Mouse (Mus musculus) neutrophil, adult 5-6 weeks (primary cell): ENCODE results near the gene Trpm5. TPM values are rescaled to one million over a fixed set of nuclear protein-coding genes. Genes with fewer than 3 reads are reported as not detected.

Experiments
- ATAC-seq: fragments of 151-379, 151-347 bp; 2 replicates; pipeline ENCODE4 v1.8.0; 2017; ENCODE audit warnings: mild to moderate bottlenecking, moderate TSS enrichment; ENCODE audit not compliant: insufficient number of reproducible peaks, poor library complexity, low FRiP score, severe bottlenecking; ENCODE audit errors: extremely low read depth
- total RNA-seq: library from RNA; stranded (forward); fragments of 200-1000 nt; gene quantifications from 2 replicates; pipeline ENCODE4 v1.2.3, GENCODE M21; 2017

The Trpm5 gene
- total RNA-seq, 1 experiment from 2014 or later, result not detected

DNA sequence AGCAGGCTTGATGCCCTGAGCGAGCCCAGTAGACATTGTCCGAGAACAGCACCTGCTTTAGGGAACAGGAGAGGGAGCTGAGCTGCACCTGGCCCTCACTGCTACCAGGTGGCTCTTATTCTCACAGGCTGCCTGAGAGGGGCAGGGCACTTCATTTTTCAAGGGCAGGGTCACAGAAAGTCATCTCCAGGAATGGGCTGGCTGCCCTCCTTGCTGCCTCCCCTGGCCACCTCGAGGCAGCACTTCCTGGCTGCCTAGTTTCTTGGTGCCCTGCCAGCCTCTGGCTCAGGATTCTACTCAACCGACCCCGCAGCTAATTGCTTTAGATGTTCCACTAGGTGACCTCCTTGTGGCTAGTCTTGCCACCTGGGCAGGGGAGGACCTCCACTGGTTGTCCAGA lies 13.8 kb upstream of the Trpm5 start:
- no peak for ATAC-seq

DNA sequence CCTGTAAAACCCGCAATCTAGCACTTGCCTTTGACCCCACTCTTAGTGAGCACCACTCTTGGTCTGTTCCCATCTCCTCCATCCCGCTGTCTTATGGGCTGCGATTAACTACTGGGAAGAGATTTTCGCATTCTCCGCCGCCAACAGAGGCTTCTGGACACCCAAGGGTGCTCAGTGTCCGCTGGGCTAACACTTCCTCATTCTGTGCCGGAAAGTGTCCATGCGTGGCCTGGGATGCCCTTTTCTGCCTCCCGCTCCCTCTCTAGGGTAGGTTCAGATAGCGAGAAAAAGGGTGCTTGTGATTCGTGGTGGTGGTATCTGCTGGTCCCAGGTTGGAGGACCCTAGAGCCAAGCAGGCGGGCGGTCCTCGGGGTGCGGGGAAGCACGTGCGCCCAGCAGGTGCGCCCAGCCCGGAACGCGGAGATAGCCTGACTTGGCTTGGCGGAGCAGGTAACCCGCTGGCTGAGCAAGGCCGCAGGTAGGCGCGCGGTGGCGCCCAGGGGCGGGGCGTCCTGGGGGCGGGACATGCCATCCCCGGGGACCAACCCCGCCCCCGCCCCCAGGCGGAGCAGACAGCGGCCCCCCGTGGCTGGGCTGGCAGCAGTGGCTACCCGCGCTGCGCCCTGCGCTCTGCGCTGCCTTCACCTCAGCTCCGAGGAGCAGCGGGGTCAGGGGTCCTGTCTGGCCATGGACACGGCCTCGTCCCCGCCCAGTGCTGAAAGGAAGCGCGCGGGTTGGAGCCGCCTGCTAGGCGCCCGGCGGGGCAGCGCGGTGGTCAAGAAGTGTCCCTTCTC lies 12.4 kb upstream of the Trpm5 start:
- ATAC-seq, result no peak

DNA sequence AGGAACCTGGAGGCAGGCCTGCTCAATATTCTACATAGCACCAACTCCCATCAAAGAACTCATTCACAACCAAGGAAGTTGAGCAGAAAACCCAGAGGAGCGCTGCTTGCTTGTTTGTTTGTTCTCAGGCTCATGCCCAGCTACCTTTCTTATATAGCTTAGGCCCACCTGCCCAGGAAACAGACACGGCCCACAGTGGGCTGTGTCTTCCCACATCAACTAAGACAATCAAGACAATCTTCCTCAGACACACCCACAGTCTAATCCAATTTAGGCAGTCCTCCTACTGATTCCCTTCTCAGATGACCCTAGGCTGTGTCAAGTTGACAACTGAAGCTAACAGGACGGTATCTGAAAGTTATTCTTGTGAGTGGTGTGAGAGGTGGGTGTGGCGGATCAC lies 11.6 kb upstream of the Trpm5 start, which contains the start of gene Kcnq1:
TSS of gene Kcnq1 (plus strand) at position 301 of the 400 bp plus-strand sequence.
- no peak for ATAC-seq

DNA sequence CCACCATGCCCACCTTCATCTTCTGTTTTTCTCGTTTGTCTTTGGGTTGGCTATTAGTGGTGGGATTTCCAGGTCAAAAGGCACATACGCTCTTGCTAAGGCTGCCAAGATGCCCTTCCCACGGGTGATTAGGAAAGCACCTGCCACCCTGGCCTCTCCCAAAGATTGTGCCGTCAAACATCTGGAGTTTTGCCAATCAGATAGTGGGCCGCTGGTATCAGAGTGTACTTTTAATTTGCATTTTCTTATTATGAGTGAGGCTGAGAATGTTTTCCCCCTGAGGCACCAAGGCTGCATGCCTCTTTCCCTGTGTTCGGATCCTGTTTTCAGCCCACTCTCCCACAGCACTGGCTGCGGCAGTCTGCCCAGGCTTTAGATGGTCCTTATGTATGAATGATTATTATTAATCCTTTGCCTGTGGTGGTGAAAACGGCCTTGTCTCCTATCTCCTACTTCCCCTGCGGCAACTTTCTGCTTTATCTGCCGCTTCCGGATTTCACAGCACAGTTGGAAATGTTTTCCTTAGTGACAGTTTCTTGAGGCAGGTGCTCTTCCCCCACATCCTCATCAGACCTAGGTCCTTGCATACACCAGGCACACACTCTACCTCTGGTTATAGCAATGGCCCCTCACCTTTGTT lies 10.9 kb upstream of the Trpm5 start:
- ATAC-seq, result no peak

DNA sequence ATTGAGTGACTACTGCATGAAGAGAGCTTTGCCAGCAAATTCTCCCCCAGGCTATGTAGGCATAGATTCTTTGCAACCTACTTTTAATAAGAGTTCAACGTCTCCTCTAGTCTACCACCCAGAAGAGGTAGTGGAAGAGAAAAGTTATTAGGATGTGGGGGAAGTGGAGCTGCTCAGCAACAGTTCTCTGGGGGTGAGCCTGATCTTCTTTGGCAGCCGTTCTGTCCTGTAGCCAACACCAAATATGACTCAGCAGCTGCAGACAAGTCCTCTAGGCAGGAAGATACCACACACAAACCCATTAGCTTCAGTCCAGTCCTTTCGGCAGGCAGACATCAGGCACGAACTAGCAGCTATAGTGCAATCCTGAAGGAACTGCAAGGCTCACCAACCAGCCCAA lies 6.3 kb upstream of the Trpm5 start:
- ATAC-seq, result no peak

DNA sequence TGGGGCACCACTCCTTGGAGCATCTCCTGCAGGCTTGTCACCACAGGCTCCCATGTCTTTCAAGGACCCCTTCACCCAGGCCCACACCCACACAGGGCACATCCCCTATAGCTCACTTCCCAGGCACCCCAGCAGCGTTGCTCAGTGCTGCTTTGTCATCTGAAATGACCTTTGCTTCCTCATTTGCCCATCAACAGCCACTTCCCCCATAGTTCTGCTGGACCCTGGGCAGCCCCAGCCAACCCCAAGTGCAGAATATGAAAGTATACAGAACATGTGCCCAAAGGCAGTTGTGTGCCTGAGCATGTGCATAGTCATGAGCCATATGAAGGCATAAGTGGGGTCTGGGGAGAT lies 1.1 kb upstream of the Trpm5 start:
- no peak for ATAC-seq

DNA sequence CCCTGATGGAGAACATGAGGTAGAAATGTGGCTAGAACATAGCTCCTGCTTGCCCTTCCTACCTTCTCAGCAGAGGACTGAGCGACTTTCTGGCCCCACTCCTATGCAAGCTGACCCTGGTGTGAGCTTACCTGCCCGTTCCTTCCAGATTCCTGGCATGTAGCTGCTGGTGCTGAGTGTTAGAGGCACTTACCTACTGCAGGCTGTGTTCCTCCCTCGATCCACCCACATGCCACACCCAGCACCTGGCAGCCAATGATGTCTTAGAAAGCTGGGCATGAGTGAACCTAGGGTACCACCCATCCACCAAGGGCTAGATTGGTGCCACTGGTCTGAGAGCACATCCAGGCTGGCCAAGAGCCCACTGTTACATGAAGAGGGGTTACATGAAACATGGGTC lies 595 bp downstream of the Trpm5 start:
- ATAC-seq, result no peak

DNA sequence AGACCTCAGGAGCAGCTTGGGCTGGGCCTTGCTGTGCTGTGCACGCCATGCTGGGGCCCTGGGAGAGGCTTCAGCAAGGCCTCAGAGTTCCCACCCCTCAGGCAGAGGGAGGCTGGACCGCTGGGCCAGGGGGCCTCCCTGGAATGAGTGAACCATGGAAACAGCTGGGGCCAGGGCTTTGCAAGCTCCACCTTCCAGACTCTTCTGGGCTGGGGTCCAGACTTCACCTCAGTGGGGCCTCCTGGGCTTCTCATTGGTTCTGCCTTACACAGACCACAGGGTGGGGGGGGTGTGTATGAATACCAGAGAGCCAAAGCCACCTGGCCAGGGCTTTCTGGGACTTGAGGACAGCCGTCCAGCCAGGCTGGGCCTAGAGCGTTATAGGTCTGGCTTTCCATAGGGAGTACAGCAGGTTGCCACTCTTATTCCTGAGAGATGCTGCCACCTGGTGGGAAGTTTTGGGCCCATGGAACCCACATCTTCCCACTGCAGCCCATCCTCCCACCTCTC lies 7.3 kb downstream of the Trpm5 start:
- no peak for ATAC-seq

DNA sequence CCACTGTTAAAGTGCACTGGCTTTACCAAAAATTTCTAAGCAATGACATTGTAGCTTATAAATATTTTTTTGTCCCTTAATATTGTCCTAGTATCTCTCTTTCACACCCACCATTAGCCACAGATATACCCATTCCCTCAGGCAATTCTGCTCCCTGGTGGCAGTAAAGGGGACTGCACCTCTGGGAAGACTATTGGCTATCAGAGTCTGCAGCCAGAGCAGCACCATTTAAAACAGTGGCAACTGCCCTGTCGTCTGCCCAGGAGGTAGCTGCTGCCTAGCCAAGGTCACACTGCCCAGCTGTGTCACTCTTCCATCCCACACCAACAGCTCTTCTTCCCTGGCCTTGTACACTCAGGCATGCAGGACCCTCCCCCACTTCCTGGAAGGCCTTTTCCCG lies 8.1 kb downstream of the Trpm5 start:
- peak; percentile 63 for ATAC-seq

DNA sequence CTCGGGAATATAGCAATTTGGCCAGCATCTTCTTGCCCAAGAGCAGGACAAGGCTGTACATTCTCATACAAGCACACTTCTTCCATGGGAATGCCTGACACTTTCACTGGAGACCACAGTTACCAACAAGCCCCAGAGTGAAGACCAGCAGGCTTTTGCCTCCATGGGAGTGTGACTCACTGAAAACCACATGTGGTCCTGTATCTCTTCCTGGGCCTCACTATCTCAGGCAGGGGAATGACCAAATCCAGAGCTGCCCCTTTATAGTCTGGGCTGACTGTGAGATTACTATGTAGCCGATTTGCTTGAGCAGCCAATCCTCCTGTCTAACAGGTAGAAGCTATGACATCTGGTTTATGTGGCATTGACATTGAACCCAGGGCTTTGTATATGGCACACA lies 10.7 kb downstream of the Trpm5 start:
- ATAC-seq, result no peak

DNA sequence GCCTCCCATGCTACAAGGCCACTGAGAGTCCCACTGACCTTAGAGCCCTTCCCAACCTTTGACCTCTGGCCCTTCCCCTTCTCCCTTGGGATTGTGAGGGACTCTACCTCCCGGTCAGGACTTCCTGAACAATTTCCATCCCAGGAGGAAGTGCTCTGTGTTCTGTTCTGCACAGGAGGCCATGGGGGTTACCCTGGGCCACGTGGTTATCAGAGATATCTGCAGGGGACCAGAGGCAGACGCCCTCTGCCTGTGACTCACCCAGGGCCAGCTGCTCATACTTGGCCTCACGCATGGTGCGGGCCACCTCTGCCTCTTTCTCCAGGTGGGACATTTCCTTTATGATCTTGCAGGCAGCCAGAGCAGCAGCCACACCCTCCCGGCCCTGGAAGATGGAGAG lies 12.4 kb downstream of the Trpm5 start:
- no peak for ATAC-seq

DNA sequence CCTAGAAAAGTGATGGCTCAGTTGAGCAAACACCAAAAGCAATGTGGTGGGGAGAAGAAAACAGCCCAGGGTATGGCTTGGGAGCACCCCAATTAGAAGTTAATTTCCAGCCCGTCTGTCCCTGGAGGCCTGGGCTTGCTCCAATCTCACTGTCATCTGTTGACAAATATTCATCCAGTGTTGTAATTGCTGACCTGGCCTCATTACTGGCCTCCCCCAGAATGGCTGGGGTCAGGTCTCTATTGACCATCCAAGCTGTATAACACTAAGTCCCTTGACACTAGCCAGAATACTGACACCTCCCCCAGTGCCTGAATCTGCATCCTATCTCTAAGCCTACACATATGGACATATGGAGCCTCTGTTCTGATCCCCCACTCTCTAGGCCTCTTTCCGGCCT lies 17.1 kb downstream of the Trpm5 start:
- ATAC-seq, result no peak

DNA sequence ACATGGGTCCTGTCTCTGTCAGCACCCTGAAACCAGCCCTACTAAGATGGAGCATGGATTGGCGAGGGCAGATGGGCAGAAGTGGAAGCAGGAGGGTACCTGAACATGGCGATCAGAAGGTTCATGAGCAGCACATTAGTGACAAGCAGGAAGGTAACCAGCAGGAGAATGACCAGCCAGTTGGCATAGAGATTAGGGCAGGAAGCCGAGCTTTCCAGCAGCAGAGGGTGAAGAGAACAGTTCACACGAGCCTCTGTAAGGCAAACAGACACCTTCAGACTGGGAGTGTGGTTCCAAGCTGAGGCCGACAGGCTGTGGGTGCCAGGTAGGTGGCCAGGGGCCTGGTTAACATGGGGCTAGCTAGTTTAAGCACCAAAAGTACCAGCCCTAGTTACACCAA lies 19.0 kb downstream of the Trpm5 start:
- no peak for ATAC-seq

DNA sequence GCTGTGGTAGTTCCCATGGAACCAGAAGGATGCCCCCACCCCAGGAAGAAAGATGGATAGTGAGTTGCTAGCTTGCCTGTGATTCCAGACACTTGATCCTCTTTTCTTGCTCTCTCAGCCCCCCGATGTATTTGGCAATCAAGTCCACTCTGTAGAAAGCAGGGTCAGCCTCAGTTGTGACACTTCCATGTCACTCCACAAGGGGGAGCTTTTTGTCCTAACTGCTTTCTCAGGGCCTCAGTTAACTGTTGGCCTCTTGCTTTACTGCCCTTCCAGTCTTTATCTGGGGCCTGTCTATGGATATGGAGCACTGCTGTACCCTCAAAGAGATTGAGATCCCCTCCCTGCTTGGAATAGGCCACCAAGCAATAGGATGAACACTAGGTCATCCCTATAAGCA lies 21.4 kb downstream of the Trpm5 start:
- no peak for ATAC-seq

DNA sequence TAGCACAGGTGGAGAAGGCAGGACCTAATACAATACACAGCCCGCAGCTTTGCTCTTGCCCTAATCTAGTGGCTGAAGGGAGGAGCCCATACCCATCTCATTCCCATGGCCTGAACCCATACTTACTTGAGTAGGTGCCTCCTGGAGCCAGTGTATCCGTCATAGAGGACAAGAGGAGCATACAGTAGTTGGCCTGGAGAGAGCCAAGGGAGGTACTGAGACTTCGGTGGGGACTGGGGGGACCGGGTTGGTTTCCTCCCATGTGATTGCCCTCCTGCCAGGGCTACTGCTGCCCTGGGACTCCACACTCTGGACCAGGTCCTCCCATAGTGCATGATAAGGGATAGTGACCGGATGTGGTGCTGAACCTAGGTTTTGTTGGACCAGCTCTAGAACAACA lies 21.8 kb downstream of the Trpm5 start:
- no peak for ATAC-seq

DNA sequence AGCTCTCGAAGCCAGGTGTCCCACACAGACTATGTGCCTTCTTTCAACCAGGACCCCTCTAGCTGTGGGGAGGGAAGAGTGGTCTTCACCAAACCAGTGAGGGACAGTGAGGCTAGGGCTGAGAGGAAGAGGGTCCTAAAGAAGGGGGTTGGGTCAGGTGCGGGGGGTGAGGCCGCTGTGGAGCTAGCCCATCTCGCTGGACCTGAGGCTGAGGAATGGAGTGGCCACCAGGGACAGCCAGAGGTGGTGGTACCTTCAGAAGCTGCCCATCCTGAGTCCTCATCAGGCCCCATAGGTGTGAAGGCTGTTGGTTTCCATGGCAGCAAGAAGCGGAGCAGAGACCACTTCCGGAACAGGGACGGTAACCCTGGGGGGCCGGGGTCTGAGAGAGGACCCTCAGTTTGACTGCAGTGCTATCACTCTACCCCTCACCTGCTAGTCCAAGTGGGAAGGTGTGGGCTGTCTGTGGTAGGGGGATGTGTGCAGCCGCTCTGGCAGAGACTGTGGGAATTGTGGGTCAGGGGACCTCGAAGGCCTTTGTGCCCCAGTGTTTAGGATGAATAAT lies 23.9 kb downstream of the Trpm5 start:
- no peak for ATAC-seq

DNA sequence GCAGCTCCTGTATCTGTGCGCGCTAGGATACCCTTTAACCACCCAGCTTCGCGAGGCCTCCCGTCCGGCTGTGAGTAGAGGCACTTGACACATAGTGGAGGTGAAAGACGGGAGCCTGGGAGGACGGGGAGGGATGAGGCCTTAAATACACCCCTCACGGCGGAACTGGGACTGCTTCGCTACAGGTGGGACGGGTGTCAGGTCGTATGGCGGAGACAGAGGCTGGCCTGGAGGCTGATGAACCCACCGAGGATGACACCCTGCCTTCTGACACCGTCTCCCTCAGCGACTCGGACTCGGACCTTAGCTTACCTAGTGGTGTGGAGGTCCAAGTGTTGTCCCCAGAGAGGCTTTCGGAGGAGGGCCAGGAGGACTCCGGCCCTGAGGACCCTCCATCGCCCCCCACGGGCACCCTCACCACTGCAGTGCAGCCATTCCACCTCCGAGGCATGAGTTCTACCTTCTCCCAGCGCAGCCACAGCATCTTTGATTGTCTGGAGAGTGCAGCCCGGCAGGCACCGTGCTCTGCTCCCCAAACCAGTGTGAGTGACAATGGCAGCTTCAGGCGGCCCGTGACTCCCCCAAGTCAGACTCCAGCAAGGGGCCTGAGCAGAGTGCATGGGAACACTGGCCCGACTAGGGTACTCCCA lies 24.6 kb downstream of the Trpm5 start:
- no peak for ATAC-seq

DNA sequence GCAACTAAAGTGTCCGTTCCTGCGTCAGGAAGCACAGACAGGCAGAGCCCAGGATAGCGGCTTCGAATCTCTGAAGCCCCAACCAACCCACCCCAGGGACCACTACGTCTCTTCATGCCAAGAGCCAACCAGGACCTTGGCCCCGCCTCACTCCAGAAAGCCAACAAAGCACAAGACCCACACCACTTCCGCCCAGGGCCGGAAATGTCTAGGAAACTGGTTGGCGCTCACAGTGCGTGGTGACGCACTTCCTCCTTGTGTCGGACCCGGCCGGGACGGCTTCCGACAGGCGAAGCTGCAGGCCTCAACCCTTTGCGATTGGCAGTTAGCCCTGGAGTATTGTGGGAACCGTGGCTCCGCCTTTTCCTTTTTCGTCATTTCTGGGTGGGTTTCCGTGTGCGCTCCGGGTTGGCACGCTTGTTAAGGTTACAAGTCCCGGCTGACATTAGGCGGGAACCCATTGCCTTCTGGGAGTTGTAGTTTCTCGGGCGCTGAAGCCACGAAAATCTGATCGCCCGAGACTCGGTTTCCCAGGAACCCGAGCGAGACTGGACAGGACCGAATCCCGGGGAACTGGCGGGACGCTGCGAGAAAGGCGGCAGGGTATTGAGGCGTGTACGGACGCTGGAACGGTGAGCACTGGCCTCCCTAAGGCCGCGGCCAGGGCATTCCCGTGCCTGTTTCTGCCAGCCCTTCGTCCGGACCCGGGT lies 25.4 kb downstream of the Trpm5 start, which contains the start of gene Tssc4:
TSS of gene Tssc4 (plus strand) at position 368 of the 710 bp plus-strand sequence.
- peak; percentile 86 for ATAC-seq

DNA sequence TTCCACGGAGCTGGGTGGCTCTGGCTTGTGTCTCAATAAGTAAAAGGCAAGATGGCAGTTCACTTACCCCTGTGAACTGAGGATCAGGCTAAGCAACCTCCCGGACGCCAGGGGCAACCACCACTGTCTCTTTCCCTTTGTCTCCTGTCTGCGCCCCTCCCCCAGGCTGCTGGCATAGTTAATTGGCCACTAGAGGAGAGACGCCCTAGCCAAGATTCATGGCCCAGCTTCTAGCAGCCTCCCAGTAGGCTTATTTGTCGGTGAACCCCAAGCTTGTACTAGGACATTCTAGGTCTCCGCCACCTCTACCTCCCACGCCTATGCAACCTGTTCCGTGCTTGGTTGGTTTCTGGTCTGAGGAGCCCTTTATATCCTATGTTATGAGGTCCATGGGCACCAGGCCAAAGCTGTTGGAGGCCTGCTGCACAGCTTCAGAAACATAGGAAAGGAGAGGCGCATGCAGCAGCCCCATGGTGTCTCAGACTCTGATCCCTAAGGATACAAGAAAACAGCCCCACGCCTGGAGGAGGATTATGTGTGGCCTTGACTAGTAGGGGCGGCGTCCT lies 26.0 kb downstream of the Trpm5 start:
- no peak for ATAC-seq
